Mouse (Mus musculus) myocyte (in vitro differentiated cells): ENCODE data around the gene 6430531B16Rik.

Source experiments
- CEBPB ChIP-seq: IDR thresholded peaks from 2 replicates; pipeline ENCODE4 v1.6.1; 2011; ENCODE audit warnings: mild to moderate bottlenecking, moderate library complexity; ENCODE audit not compliant: poor library complexity, insufficient read depth, severe bottlenecking
- E2F4 ChIP-seq: IDR thresholded peaks from one replicate; pipeline ENCODE4 v1.6.1; 2011; ENCODE audit warnings: mild to moderate bottlenecking, control low read depth, moderate library complexity; ENCODE audit not compliant: insufficient read depth
- MAX ChIP-seq: IDR thresholded peaks from one replicate; pipeline ENCODE4 v1.6.1; 2011; ENCODE audit warnings: low read depth, mild to moderate bottlenecking, control low read depth
- MYOD1 ChIP-seq, 3 experiments: IDR thresholded peaks; one replicate each; pipeline ENCODE4 v1.6.1; 2011; ENCODE audit warnings: control low read depth in 2 of 3, low read depth in 2 of 3, mild to moderate bottlenecking in 2 of 3, moderate library complexity in 1 of 3; ENCODE audit not compliant: insufficient read length in 2 of 3, control insufficient read depth in 1 of 3
- MYOG ChIP-seq, 3 experiments: IDR thresholded peaks; one replicate each; pipeline ENCODE4 v1.6.1; 2011; ENCODE audit warnings: control low read depth in 2 of 3, low read depth in 2 of 3, mild to moderate bottlenecking in 2 of 3; ENCODE audit not compliant: insufficient read length in 2 of 3, control insufficient read depth in 1 of 3, insufficient read depth in 1 of 3
- POLR2A ChIP-seq: IDR thresholded peaks from one replicate; pipeline ENCODE4 v1.6.1; 2011; ENCODE audit warnings: low read depth, mild to moderate bottlenecking, control low read depth, moderate library complexity; ENCODE audit not compliant: insufficient read length
- POLR2AphosphoS2 ChIP-seq: IDR thresholded peaks from one replicate; pipeline ENCODE4 v1.6.1; 2011; ENCODE audit warnings: low read depth, control low read depth; ENCODE audit not compliant: insufficient read length
- REST ChIP-seq: IDR thresholded peaks from one replicate; pipeline ENCODE4 v1.6.1; 2011; ENCODE audit warnings: mild to moderate bottlenecking, control low read depth, moderate library complexity; ENCODE audit not compliant: insufficient read depth, insufficient read length
- SRF ChIP-seq: IDR thresholded peaks from one replicate; pipeline ENCODE4 v1.6.1; 2011; ENCODE audit warnings: low read depth; ENCODE audit not compliant: control insufficient read depth, insufficient read length
- TCF12 ChIP-seq: IDR thresholded peaks from one replicate; pipeline ENCODE4 v1.6.1; 2011; ENCODE audit warnings: mild to moderate bottlenecking, control low read depth; ENCODE audit not compliant: poor library complexity, insufficient read depth, severe bottlenecking
- TCF3 ChIP-seq: IDR thresholded peaks from one replicate; pipeline ENCODE4 v1.6.1; 2011; ENCODE audit warnings: low read depth, control low read depth; ENCODE audit not compliant: insufficient read length
- USF1 ChIP-seq: IDR thresholded peaks from one replicate; pipeline ENCODE4 v1.6.1; 2011; ENCODE audit warnings: low read depth, mild to moderate bottlenecking, control low read depth, moderate library complexity

- TF ChIP-seq MYOD1 (IDR thresholded peaks at IDR 0.05; ENCODE audit: control insufficient read depth in 1 of 3, insufficient read length in 2 of 3, low read depth in 2 of 3) (no peak), POLR2AphosphoS2 (no peak), POLR2A (no peak), USF1 (no peak), CEBPB (no peak), MAX (no peak), TCF12 (no peak), MYOG (IDR thresholded peaks at IDR 0.05; ENCODE audit: control insufficient read depth in 1 of 3, insufficient read depth in 1 of 3, insufficient read length in 2 of 3, low read depth in 2 of 3) (no peak), SRF (no peak), REST (no peak), E2F4 (no peak), TCF3 (no peak)
These were observed 34.8 kb downstream of the 6430531B16Rik start, which contains the start of gene Utf1 for GRCm38 (mm10) chr7:139943674-139944281.
